Mouse (Mus musculus): Measurements from ENCODE around the gene Taf5l. TPM values are rescaled to one million over a fixed set of nuclear protein-coding genes. Genes with fewer than 3 reads are reported as not detected.

Gene Taf5l
- polyA plus RNA-seq, 1 experiment = 27.3 TPM

- Histone ChIP-seq H3K36me3 (ENCODE audit: control insufficient read depth, insufficient read depth, low read length) (peaks cover 16% of the 10 kb centered on the region), H3K4me3 (ENCODE audit: extremely low read depth, insufficient read depth, insufficient read length) (no peak overlapping the region), H3K27me3 (ENCODE audit: control insufficient read depth, insufficient read depth, low read length) (no peaks in the 10 kb centered on the region), H3K27ac (ENCODE audit: insufficient read depth, low read length) (no peak overlapping the region), H3K4me1 (ENCODE audit: control insufficient read depth, insufficient read depth, insufficient read length) (no peaks in the 10 kb centered on the region)
- TF ChIP-seq POLR2A (IDR thresholded peaks at IDR 0.05; ENCODE audit: low read depth, low read length) (no peak), CTCF (IDR thresholded peaks at IDR 0.05; ENCODE audit: extremely low read depth, insufficient read depth, insufficient read length, insufficient replicate concordance) (no peak)
- no peak for DNase-seq (ENCODE audit: low read depth in 1 of 2, low spot score in 2 of 2)
- 96% methylated on average over 3 of the region's 3 CpGs for WGBS
Observed at GRCm38 (mm10) chr8:124011989-124012586, 9.1 kb downstream of the Taf5l start.

DNA sequence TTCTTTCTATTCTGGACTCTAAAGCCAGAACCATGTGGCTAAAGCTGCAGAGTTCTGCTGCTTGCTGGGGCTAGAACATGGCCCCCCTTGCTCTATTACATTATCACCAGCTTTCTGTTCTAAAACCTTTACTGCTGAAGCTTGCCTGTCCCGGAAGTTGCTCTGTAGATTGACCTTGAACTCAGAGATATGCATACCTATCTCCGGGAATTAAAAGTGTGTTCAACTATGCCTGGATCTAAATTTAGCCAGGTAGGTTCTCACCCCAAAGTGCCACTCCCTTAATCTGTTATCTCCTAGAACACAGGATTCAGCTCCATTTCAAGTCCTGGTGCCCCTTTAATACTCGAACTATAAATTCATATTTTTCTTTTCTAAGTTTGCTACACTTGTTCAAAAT is 9.6 kb downstream of the Taf5l start:
- no peak overlapping the region for H3K4me3 ChIP-seq (ENCODE audit: extremely low read depth, insufficient read depth, insufficient read length)
- H3K36me3 ChIP-seq (ENCODE audit: control insufficient read depth, insufficient read depth, low read length) = peaks cover 21% of the 10 kb centered on the region
- TF ChIP-seq POLR2A (IDR thresholded peaks at IDR 0.05; ENCODE audit: low read depth, low read length) = no peak
- TF ChIP-seq CTCF (IDR thresholded peaks at IDR 0.05; ENCODE audit: extremely low read depth, insufficient read depth, insufficient read length, insufficient replicate concordance) = no peak
- H3K27ac ChIP-seq (ENCODE audit: insufficient read depth, low read length) = no peak overlapping the region
- no peaks in the 10 kb centered on the region for H3K27me3 ChIP-seq (ENCODE audit: control insufficient read depth, insufficient read depth, low read length)
- H3K4me1 ChIP-seq (ENCODE audit: control insufficient read depth, insufficient read depth, insufficient read length) = no peaks in the 10 kb centered on the region
- 75% methylated on average over 3 of the region's 3 CpGs for WGBS
- DNase-seq (ENCODE audit: low read depth in 1 of 2, low spot score in 2 of 2) = no peak

GRCm38 (mm10) chr8:124007829-124008228 is 13.4 kb downstream of the Taf5l start:
- peaks cover 37% of the 10 kb centered on the region for H3K36me3 ChIP-seq (ENCODE audit: control insufficient read depth, insufficient read depth, low read length)
- TF ChIP-seq POLR2A (IDR thresholded peaks at IDR 0.05; ENCODE audit: low read depth, low read length) = no peak
- TF ChIP-seq CTCF (IDR thresholded peaks at IDR 0.05; ENCODE audit: extremely low read depth, insufficient read depth, insufficient read length, insufficient replicate concordance) = no peak
- no peak overlapping the region for H3K27ac ChIP-seq (ENCODE audit: insufficient read depth, low read length)
- H3K4me1 ChIP-seq (ENCODE audit: control insufficient read depth, insufficient read depth, insufficient read length) = no peaks in the 10 kb centered on the region
- 44% methylated on average over 6 of the region's 6 CpGs for WGBS
- DNase-seq (ENCODE audit: low read depth in 1 of 2, low spot score in 2 of 2) = no peak
- no peaks in the 10 kb centered on the region for H3K27me3 ChIP-seq (ENCODE audit: control insufficient read depth, insufficient read depth, low read length)
- H3K4me3 ChIP-seq (ENCODE audit: extremely low read depth, insufficient read depth, insufficient read length) = no peak overlapping the region

DNA sequence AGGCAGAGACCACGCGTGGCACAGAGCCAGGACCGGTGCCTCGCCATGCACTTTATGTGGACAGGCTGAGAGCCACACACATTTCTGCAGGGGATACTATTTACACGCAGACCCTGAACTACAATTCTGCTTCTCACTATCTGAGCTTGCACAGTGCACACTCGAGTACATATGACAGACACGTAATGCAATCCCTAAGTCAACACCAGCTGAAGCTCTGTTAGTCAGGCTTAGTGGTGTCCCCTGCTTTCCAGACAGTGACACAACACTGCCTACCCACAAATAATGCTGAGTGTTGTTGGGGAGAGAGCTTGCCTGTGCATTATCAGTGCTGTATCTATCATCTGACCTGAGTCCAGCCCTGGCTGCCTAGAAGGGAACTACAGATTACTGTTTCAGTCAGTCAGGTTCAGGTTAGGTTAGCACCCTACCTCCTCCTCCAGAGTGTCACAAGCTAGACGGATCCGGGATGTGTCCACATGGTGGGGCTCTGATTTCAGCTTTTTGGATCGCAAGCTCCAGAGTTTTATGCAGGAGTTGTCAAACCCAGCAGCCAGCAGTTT is 18.6 kb downstream of the Taf5l start:
- no peaks in the 10 kb centered on the region for H3K4me1 ChIP-seq (ENCODE audit: control insufficient read depth, insufficient read depth, insufficient read length)
- 92% methylated on average over 10 of the region's 10 CpGs for WGBS
- H3K36me3 ChIP-seq (ENCODE audit: control insufficient read depth, insufficient read depth, low read length) = peaks cover 34% of the 10 kb centered on the region

DNA sequence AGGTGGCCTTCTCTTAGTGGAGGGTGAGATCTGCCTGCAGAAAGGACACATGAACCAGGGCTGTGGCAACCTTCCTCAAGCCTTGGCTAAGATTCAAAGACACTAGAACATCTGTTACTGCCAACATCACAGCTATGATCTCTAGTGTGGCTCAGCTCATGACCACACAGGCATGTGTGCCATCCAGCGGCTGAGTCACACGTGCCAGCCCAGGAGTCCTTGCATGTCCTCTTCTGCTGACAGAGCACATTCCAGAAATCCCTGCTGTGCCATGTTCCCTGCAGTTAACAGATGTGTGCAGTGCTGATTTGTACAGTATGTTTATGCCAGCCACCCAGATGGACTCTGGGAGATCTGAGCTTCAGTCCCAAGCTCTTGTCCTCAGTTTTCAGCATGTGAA is 21.6 kb downstream of the Taf5l start:
- Histone ChIP-seq H3K4me1 (ENCODE audit: control insufficient read depth, insufficient read depth, insufficient read length) (no peaks in the 10 kb centered on the region), H3K4me3 (ENCODE audit: extremely low read depth, insufficient read depth, insufficient read length) (no peak overlapping the region), H3K36me3 (ENCODE audit: control insufficient read depth, insufficient read depth, low read length) (peaks cover 31% of the 10 kb centered on the region), H3K27ac (ENCODE audit: insufficient read depth, low read length) (no peak overlapping the region), H3K27me3 (ENCODE audit: control insufficient read depth, insufficient read depth, low read length) (no peaks in the 10 kb centered on the region)
- no peak for DNase-seq (ENCODE audit: low read depth in 1 of 2, low spot score in 2 of 2)
- no peak for TF ChIP-seq POLR2A (IDR thresholded peaks at IDR 0.05; ENCODE audit: low read depth, low read length)
- 52% methylated on average over 2 of the region's 2 CpGs for WGBS

More for the DNA sequence above, 18.6 kb downstream of the Taf5l start:
- Histone ChIP-seq H3K27me3 (ENCODE audit: control insufficient read depth, insufficient read depth, low read length) (no peaks in the 10 kb centered on the region), H3K4me3 (ENCODE audit: extremely low read depth, insufficient read depth, insufficient read length) (no peak overlapping the region), H3K27ac (ENCODE audit: insufficient read depth, low read length) (no peak overlapping the region)
- TF ChIP-seq POLR2A (IDR thresholded peaks at IDR 0.05; ENCODE audit: low read depth, low read length) = no peak
- TF ChIP-seq CTCF (IDR thresholded peaks at IDR 0.05; ENCODE audit: extremely low read depth, insufficient read depth, insufficient read length, insufficient replicate concordance) = no peak
- no peak for DNase-seq (ENCODE audit: low read depth in 1 of 2, low spot score in 2 of 2)

- Histone ChIP-seq H3K4me1 (ENCODE audit: control insufficient read depth, insufficient read depth, insufficient read length) (no peaks in the 10 kb centered on the region), H3K4me3 (ENCODE audit: extremely low read depth, insufficient read depth, insufficient read length) (no peak overlapping the region), H3K36me3 (ENCODE audit: control insufficient read depth, insufficient read depth, low read length) (peaks cover 12% of the 10 kb centered on the region), H3K27me3 (ENCODE audit: control insufficient read depth, insufficient read depth, low read length) (no peaks in the 10 kb centered on the region), H3K27ac (ENCODE audit: insufficient read depth, low read length) (no peak overlapping the region)
- DNase-seq (ENCODE audit: low read depth in 1 of 2, low spot score in 2 of 2) = no peak
- WGBS = 95% methylated on average over 3 of the region's 3 CpGs
- TF ChIP-seq CTCF (IDR thresholded peaks at IDR 0.05; ENCODE audit: extremely low read depth, insufficient read depth, insufficient read length, insufficient replicate concordance) = no peak
Observed at GRCm38 (mm10) chr8:123993997-123994396, 27.2 kb downstream of the Taf5l start.

DNA sequence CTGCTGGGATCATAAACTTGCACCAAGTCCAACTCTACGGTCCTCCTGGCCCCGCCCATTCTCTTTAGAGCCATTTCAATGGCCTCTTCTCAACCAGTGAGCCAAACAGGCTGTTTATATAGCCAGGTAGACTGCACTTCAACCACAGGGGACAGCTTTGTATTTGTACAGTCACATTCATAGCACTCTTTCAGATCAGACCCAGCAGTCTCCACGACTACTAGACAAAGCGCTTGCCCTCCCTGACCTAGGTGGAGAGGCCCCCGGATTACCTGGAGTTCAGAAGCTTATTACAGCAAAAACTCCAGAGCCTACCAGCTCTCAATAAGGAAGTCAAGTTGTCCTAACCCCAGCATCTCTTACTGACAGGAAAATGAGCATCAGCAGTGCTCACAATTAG is 27.6 kb downstream of the Taf5l start:
- no peak overlapping the region for H3K4me3 ChIP-seq (ENCODE audit: extremely low read depth, insufficient read depth, insufficient read length)
- TF ChIP-seq CTCF (IDR thresholded peaks at IDR 0.05; ENCODE audit: extremely low read depth, insufficient read depth, insufficient read length, insufficient replicate concordance) (no peak), POLR2A (IDR thresholded peaks at IDR 0.05; ENCODE audit: low read depth, low read length) (no peak)
- no peak for DNase-seq (ENCODE audit: low read depth in 1 of 2, low spot score in 2 of 2)
- WGBS = 95% methylated on average over 5 of the region's 5 CpGs
- H3K4me1 ChIP-seq (ENCODE audit: control insufficient read depth, insufficient read depth, insufficient read length) = no peaks in the 10 kb centered on the region
- H3K27me3 ChIP-seq (ENCODE audit: control insufficient read depth, insufficient read depth, low read length) = no peaks in the 10 kb centered on the region
- peaks cover 12% of the 10 kb centered on the region for H3K36me3 ChIP-seq (ENCODE audit: control insufficient read depth, insufficient read depth, low read length)
- H3K27ac ChIP-seq (ENCODE audit: insufficient read depth, low read length) = no peak overlapping the region

Data from spleen, adult 2 months (tissue).